Mouse (Mus musculus) mature B cell (primary cell): ENCODE data around the gene Cltb.
"Not testable (repeated sequence)": the region's sequence is repeated elsewhere in the genome, so short reads cannot be mapped to it uniquely, and the experiment has no call there.

Experiments used
- in situ Hi-C: fragments of 300-500 bp; cut with MboI; formaldehyde crosslinking; loops from 2 replicates; pipeline ENCODE4 v1.14.3; 2019

Cltb gene

DNA sequence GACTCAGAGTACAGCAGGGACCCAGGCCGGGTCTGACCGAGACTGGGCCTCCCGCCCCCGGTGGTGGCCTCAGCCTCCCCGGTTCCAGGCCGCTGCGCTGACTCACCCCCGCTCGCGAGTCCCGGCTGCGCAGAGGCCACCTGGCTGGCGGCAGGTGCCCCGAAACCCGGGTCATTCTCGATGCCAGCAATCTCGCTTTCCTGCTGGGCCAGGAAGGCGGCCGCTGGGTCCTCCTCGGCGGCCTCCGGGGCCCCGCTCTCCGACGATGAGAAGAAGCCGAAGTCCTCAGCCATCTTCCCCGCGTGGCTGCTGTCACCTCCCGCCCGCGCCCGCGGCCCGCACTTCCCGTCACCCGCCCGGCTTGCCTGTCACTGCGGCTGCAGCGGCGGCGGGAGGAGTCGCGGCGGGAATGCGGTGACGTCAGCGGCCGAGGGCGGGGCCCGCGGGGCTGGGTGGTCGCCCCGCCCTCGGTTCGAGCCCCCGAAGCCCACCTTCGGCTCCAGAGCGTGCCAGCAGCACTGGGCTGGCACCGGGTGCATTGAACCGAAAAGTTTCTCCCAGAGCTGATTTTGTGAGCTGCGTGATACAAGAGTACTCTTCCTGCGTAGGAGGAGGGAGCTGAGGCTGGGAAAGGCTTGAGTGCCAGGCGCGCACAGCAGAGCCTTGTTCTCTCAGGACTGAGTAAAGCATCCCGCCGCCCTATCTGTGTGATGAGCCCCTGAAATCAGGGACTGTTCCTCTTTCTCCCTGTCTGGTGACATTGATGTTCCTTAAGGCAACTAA, at the start of gene Cltb:
Cltb (minus strand) TSS at position 373 of the 783 bp plus-strand sequence.
- in situ Hi-C loops, result no loop called here

DNA sequence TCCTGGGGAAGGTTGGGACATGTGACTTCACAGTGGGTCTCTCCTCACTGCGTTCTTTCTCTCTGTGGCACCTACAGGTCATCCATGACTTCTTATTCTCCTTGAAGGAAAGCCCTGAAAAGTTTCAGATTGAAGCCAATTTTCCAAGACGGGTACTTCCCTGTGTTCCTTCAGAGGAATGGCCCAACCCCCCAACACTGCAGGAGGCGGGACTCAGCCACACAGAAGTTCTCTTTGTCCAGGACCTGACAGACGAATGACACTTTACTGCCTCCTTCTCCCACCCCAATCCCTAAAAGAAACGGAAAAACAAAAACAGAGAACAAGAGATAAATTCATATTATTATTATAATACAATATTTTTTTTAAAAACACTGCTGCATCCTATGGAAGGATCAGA, 49.7 kb upstream of the Cltb start:
- in situ Hi-C loops, result no loop called here

DNA sequence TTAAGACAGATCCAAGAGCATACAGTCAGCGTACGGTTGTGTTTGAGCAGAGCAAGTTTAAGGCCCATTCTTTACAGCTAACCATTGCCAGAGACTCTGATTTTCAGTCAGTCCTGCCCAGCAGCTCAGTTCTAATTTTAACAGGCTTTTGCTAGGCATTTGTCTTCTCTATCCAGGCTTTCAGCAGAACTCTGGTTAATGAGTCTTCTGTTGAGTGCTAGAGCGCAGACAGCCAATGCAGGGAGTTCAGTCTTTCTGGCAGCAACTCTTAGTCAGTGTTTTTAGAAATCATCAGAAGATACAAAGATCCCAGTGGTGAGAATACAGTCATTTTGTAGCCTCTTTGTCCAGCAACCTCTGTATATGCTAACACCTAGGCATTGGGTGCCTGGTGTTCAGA, 39.3 kb upstream of the Cltb start:
- in situ Hi-C loops, result no loop called here

DNA sequence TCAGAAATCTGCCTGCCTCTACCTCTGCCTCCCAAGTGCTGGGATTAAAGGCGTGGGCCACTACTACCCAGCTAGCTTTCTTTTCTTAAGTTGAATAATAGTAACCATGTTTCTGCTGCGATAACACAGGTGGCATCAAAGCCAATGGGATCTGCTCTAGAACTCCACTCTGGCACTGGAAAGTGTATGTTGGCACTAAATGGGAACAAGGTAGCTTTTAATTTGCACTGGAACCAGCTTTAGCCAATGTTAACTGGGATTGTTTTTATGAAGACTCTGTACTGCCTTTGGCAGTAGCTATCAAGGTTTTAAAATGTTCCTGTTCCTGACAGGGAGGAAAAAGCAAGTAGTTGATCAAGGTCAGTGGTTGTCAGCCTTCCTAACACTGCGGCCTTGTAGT, 23.9 kb upstream of the Cltb start:
- in situ Hi-C loops, result no loop called here

DNA sequence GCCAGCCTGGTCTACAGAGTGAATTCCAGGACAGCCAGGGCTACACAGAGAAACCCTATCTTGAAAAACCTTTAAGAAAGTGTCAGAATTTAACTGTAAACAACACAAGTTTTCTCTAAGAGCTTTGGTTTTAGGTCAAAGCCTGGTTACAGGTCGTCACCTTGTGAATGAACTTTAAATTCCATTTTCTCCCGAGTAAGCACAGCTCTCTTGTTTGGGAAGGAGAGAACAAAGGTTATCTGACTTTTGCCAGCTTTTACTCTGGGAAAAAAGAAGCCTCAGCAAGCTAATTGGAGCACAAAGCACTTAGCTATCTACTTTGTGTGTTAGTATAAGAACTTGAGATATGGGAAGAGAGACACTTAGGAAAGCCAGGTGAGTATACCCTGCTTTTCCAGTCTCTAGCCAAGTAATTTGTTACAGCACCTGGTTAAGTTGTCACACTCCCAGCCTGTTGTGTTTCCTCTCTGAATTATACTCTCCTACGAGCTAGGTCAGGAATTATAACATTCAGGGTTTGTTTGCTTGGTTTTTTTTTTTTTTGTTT, 21.7 kb upstream of the Cltb start:
- in situ Hi-C loops, result no loop called here

DNA sequence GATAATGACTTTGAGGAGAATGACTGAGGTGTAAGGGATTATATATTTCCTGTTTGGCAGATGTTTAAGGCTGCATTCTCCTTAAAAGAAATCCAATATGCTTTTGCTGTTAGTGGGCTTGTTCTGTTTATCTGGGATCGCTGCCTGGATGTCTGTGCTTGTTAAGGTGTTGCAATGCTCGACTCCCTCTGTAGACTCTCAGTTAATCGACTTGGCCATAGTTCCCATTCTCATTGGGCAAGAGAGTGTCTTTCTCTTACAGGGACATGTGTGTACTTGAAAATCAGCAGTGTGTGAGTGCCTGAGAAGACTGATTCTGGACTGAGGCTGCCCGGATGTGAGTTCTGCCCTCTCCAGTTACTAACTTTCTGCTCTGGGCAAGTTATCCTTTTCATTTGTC, 18.0 kb upstream of the Cltb start:
- in situ Hi-C loops, result no loop called here

DNA sequence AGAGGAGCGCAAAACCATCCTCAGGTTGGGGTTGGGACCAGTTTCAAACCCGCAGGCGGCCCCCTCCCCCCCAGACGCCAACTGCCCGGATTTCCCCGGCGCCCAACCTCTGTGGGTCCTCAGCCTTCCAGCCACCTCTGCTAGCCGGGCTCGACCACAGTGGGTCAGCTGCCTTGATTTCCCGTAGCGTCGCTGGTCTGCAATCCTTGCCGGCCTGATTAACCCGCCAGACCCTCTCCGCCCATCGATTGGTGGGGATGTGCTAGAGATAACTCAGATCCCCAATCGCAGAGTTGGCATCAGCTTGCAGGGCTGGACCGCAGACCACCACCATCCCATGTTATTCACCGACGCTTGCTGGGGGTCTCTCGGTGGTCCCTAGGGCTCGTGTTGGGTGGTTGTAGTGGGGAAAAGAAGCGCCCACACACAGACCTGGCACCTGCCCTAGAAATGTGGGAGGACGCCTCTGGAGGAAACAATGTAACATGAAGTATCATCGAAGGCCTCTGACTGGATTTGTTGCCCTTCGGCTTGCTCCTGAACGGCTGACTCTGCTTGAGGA, 10.9 kb upstream of the Cltb start:
- in situ Hi-C loops, result no loop called here

DNA sequence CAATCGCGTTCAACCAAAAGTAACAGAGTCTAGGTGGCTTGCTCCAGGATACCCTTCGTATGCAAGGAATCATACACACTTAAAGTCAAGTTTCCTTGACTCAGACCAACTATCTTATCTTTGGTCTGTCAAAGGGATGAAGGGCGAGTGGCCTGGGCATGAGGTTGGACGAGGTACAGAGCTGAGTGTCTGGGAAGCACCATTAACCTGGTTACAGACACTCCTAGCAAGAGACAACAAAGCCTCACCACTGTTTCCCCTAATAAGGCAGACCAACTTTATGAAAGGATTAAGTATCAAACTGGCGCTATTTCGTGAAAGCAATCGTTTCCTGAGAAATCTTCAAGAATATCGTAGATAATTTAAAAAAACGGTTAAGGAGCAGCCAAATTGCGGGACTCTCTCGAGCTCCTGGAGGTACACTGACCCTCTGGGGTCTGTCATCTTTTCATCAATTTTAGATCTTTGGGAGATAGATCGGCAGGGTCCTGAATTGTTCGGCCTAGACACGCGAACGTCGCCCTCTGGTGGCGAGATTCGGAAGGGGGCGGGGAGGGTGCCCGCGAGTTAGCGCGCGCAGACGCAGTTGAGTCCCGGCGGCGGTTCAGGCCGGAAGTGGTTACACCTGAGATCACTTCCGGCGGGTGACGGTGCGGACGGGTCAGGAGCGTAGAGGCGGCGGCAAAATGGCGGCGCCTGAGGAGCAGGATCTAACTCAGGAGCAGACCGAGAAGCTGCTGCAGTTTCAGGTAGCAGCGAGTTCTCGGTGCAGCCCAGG, 10.2 kb upstream of the Cltb start, which contains the start of gene Faf2:
Faf2 (plus strand) TSS at position 630 of the 778 bp plus-strand sequence.
- in situ Hi-C loops, result no loop called here

DNA sequence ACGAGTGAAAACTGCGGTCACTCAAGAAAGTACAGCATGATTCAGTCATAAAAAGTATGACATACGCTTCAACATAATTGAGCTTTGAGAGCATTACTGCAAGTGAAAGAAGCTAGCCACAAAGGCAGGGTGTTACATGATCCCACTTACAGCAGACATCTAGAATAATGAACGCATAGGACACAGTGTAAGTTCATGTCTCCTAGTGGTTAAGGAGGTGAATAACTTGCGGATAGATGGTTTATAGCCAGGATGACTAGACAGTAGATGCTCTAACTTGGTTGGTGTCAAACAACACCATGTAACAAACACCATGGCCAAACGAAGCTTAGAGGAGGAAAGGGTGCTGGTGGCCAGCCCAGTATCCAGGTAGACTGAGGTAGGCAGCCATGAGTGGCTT, 5.9 kb upstream of the Cltb start:
- in situ Hi-C loops, result no loop called here

DNA sequence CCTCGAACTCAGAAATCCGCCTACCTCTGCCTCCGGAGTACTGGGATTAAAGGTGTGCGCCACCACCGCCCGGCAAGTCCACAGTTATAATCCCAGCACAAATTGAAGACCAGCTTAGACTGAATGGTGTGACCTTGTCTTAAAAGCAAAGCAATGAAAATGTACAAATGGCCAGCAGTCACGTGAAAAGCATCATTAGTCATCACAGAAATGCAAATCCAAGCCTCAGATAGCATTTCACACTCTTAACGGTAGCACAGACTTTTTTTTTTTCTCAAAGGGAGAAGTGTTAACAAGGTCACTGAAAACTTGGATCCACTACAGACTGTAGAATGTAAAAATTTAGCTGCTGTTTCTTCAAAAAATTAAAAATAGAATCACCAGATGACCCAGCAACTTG, 5.2 kb upstream of the Cltb start:
- in situ Hi-C loops, result no loop called here

DNA sequence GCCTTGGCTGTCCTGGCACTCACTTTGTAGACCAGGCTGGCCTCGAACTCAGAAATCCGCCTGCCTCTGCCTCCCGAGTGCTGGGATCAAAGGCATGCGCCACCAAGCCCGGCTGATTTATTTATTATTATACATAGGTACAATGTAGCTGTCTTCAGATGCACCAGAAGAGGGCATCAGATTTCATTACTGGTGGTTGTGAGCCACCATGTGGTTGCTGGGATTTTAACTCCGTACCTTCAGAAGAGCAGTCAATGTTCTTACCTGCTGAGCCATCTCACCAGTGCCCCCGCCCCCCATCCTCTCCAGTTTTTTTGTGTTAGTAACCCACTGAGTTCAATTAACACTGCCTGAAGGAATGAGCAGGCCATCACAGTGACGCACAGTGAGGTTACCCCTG, 2.0 kb upstream of the Cltb start:
- in situ Hi-C loops, result not testable (repeated sequence)

DNA sequence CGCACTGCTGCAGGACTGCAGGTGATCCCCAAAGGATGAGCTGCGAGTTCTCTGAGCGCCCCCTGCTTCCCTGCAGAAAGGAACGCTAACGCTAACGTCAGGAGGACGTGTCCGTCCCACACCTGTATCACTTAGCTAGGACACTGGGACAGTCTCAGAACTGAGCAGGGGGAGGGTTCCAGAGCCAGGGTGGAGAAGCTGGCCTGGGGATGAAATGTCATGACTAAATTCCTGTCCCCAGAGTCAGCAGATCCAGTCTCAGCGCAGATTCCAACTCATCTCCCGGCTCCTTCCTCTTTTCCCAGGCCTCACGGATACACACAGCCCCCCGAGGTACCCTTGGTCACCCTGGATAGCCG, 552 bp downstream of the Cltb start:
- in situ Hi-C loops, result no loop called here

DNA sequence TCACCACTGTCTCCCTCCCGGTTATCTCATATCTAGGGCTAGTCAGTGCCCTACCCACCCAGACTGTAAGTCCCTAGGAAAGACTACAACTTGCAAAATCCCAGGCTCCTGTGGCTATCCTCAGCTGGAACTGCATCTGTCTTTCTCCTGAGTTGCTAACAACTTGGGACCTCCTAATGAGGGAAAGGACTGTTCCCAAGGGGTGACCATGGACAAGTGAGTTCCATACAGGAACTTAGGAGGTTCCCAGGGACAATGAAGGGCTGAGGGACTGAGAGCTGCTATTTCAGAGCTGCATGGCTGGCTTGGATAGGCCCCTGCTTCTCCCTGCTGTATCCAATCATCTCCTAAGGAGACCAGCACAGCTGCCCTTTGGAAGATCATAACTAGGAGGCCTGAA, 1.8 kb downstream of the Cltb start:
- in situ Hi-C loops, result no loop called here

DNA sequence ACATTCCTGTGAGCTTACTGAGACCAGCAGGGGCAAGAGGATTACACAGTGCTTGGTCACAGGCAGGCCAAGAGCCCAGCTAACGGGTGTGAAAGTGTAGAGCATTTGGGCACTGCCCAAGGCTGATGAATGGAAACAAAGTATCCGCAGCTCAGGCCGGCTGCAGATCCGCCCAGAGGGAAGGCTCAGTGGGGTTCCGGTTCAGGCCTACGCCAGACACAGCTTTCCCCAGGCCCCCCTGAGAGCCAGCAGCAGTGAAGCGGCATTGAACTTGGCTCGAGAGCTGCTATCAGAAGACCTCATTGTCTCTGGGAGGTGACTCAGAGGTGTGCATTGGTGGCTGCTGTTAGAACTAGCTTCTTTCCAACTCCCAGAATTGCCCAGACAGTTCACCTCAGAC, 2.5 kb downstream of the Cltb start:
- in situ Hi-C loops, result no loop called here

DNA sequence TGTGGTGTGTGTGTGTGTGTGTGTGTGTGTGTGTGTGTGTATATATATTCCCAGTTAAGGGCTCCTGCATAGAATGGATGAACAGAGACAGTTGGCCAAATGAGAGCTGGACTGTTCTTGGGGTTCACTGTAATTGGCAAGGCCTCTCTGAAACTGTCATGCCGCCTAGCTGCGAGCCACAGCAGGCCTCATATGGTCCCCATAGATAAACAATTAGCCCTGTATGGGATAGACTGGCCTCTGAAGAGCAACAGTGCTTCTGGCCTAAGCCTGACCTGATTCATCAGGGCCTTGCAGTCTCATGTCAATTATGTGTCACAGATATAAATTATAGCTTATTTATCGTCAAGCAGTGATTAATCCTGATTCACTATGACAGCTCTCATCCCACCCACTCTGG, 3.1 kb downstream of the Cltb start:
- in situ Hi-C loops, result no loop called here

DNA sequence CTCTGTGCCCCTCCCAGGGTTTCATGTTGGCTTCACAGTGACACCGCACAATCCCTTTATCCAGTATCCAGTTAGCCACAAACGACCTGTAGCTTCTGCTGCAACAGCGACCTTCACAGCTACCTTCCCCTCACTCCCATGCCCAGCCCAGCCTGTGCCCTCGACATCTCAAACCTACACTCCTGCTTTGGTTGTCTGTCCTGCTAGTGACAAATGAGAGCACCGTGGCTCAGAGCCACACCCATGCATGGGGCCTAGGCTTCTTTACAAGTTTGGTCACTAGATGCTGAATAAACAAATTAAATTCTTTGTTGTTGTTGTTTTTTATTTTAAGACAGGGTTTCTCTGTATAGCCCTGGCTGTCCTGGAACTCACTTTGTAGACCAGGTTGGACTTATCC, 3.9 kb downstream of the Cltb start:
- in situ Hi-C loops, result no loop called here

DNA sequence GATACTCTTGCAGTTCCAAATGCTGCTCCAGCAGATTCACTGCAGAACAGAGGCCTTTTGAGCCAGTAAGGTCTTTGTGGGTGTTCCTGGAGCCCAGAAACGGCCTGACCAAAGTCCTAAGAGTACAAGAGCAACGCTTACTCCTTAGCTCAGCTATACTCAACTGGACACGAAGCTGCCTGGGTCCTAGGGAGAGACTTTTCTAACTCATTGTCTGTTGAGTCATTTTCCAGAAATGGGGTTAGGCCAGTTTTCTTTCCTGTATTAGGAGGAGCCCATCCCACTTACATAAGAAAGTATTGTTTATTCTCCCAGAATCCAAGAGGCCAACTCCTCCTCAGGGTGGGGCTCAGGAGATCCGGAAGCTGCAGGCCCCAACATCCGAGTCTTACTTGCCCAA, 5.7 kb downstream of the Cltb start:
- in situ Hi-C loops, result no loop called here

DNA sequence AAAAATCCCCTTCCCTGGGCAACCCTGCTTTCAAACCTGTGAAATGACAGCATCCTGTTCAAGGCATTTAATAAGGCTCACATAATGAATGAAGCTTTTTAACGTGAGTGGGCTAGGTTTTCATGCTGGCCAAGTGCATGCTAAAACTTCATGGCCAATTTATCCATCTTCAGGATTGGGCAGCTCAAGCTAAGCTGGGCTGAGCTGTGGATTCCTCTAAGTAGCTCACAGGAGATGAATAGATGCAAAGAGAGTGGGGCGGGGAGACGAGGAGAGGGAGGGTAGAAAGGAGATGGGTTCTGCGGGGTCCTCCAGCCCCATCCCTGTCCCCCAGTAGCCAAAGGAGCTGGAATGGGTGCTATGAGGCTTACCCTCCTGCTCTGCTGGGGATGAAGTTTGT, 6.9 kb downstream of the Cltb start:
- in situ Hi-C loops, result no loop called here

DNA sequence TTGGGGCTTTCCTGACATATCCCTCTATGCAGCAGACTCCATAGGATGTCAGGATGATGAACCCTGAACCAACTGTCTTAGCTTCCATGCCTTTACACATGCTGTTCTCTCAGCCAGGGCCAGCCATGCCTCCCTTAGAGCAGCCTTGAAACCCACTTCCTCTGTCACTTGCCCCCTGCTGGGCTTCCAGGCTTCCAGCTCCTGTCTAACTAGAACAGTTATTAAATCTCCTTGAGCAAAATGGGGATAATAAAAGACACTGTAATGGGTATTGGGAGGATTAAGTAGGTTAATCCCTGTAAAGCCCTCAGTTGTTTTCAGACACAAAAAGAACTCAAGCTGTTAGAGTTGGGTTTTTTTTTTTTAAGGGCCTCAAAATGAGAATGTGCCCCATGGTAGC, 7.6 kb downstream of the Cltb start:
- in situ Hi-C loops, result no loop called here

DNA sequence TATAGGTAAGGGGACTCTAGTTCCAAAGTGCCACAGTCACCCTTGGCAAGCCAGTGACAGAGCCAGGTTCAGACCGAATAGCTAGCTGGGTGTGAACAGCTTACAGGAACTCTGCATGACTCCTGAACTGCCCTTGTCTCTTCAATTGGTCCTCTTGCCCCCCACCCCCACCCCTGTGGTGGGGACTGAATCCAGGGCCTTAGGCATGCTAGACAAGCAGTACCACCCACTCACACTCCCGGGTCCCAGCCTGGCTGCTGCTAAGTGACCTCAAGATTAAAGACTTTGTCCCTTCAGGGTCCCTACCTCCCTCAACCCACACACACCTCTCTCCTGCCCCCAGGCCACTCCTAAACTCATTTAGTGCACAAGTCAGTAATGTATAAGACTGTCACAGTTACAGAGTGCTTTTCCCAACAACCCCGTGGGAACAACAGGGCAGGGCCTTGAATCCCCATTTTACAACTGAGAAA, 8.5 kb downstream of the Cltb start:
- in situ Hi-C loops, result no loop called here

DNA sequence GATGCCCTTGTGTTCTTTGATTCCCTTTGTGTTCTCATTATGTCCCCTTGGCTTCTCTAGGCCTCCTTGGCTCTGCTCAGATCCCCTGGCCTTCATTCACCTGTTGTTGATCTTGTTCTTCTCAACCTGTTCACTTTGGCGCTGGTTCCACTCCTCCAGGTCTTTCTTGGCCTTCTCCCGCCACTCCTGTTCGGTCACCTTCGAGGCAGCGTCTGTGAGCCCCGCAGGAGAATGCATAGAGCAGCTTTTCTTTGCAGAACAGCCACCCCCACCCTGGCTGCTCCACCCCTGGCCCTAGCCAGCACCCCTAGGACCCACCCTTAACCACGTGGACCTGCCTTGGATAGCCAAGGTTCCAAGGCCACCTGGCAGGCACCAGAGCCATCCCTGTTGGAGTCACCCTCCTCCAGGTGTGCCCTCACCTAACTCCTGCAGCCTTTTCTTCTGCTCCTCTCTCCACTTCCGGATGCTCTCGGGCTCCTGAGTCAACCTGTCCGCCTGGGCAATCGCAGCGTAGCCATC, 12.5 kb downstream of the Cltb start:
- in situ Hi-C loops, result no loop called here

DNA sequence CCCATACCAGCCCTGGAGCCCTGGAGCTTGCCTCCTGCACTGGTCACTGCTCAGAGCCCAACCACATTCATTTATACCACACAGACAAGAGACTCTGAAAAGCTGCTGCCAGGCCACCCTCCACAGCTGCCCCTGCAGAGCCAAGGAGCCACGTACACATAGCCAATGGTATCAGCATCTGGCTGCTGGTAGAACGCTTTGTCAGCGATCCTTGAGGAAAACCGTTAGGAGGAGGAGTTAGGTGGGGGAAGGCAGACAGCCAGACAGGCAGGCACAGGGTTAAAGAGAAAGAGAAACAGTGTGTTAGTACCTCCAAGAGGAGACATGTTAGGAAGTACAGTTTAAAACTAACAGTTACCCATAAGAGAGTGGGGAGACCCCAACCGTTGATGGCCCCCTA, 14.3 kb downstream of the Cltb start:
- in situ Hi-C loops, result no loop called here
